Mouse (Mus musculus): ENCODE data around the gene A2m. TPM values are rescaled to one million over a fixed set of nuclear protein-coding genes. Genes with fewer than 3 reads are reported as not detected.
A peak's percentile ranks its signal among the peaks of the same experiment; 100 is the strongest.

Gene A2m
- total RNA-seq (2021), result 1 to 10 TPM; 3.5 to 4.4 TPM
- long read RNA-seq, experiment 1, result 0 reads
- long read RNA-seq, experiment 2, partial matches to known transcripts, result 1 of 4 reads
- long read RNA-seq, experiment 2, other reads (novel, unspliced or antisense), result 3 of 4 reads

- no peak within 1 kb of the TSS; the same call in 1 of the 2 replicates for H3K27ac ChIP-seq
- peak within 1 kb of the TSS; percentile 36 for H3K4me3 ChIP-seq
- no peak for DNase-seq (ENCODE audit: low spot score in 2 of 2)
- TF ChIP-seq CTCF (conservative IDR thresholded peaks at IDR 0.05), result no peak
These were observed at the start of gene A2m for GRCm38 (mm10) chr6:121635076-121635475. TSS of gene A2m (plus strand) at chr6:121635376.

DNA sequence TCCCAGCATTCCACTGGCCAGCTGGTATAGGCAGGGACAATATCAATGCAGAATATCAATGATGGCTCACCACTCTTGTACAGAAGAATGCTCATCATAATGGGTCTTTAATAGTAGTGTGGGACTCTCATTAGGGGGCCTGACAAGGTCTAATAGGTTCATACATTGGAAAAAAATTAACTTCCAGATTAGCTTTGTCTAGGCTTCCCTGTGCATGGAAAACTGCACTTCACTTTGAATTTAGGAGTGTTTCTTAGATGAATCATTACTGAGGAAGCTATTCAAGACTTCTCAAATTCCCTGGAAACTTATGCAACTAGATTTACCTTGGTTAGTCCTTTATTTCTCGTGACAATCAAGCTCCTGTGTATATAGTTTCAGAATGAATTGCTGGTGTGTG, 45.0 kb upstream of the A2m start:
- Histone ChIP-seq H3K27ac (no peak overlapping the region), H3K4me3 (no peak overlapping the region)
- no peak for DNase-seq (ENCODE audit: low spot score in 2 of 2)
- TF ChIP-seq CTCF (conservative IDR thresholded peaks at IDR 0.05), result no peak

DNA sequence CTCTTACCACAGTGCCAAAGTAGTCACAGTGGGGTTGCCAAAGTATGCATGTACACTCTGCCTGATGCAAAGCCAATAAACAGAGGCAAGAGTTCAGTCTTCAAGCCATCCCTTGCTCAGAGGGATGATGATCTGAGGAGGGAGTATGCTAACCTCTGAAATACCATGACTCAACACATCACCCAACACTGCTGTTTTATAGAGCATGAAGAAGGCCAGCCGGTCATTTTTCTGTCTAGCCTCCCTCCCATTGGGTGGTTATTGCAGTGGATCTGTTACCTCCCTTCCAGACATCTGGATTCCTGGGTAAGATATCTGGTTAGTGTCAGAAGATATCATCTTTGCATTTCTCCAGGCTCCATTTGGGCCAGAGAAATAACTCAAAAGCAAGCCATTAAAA, 34.2 kb upstream of the A2m start:
- no peak for DNase-seq (ENCODE audit: low spot score in 2 of 2)
- H3K4me3 ChIP-seq, result no peak overlapping the region
- H3K27ac ChIP-seq, result no peak overlapping the region
- TF ChIP-seq CTCF (conservative IDR thresholded peaks at IDR 0.05), result no peak

DNA sequence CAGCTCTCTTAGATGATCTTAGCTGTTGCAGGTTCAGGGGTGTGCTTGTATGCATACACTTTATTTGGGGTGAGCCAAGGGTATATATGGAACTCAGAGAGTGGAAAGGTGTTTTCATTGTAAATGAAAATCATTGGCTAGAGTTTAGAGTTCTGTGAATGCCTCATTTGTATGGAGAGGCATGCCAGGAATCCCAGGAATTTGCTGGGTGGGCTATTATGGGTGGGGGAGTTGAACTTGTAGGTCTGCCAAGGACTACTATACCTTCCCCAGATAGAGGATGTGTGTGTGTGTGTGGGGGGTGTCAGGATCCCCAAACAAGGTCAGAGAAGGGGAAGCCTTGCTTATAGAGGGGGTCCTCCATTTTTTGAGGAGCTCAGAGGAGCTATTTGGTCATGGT, 27.3 kb upstream of the A2m start:
- H3K4me3 ChIP-seq, result no peak overlapping the region
- H3K27ac ChIP-seq, result no peak overlapping the region
- no peak for DNase-seq (ENCODE audit: low spot score in 2 of 2)
- TF ChIP-seq CTCF (conservative IDR thresholded peaks at IDR 0.05), result no peak

DNA sequence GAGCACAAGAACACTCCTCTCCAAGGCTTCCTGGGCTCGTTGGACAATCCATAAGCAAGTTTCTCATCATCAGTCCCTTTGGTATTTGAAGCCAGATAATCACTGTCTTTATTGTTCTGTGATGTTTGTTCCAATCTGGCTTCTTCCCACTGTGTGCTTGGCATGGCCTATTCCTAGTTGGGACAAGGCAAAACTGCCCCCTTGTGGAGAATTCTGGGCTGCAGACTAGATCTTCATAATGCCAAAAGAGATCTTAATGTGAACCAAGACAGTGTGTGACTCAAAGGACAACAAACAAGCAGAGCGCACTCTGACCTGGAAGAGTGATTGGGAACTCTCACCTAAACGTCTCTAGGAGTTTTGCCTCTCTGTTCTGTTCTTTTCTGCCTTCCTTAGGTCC, 23.4 kb upstream of the A2m start:
- TF ChIP-seq CTCF (conservative IDR thresholded peaks at IDR 0.05), result peak; percentile 67
- H3K27ac ChIP-seq, result no peak overlapping the region
- DNase-seq (ENCODE audit: low spot score in 2 of 2), result peak in 1 of 2 experiments; percentile 11
- no peak overlapping the region for H3K4me3 ChIP-seq

GRCm38 (mm10) chr6:121617476-121617875, 17.7 kb upstream of the A2m start:
- no peak overlapping the region for H3K4me3 ChIP-seq
- DNase-seq (ENCODE audit: low spot score in 2 of 2), result no peak
- no peak for TF ChIP-seq CTCF (conservative IDR thresholded peaks at IDR 0.05)
- H3K27ac ChIP-seq, result no peak overlapping the region

DNA sequence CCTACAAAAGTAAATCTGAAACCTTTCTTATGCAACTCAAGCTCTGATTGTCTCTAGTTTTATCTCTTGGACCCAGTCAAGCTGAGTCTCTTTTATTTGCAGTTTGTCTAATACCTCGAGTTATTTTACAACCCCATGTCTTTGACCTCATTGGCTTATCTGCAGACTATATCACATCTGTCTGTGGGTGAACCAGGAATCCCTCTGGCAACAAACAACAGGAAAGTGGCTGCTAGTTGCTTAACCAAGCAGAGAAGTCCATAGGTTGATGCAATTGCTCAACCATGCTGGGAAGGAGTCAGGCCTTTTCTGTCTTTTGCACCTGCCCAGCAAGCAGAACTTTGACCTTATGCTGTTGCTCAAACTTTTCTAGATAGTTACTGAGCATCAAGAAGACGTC, 12.7 kb upstream of the A2m start:
- no peak for TF ChIP-seq CTCF (conservative IDR thresholded peaks at IDR 0.05)
- Histone ChIP-seq H3K27ac (no peak overlapping the region), H3K4me3 (no peak overlapping the region)
- DNase-seq (ENCODE audit: low spot score in 2 of 2), result no peak

DNA sequence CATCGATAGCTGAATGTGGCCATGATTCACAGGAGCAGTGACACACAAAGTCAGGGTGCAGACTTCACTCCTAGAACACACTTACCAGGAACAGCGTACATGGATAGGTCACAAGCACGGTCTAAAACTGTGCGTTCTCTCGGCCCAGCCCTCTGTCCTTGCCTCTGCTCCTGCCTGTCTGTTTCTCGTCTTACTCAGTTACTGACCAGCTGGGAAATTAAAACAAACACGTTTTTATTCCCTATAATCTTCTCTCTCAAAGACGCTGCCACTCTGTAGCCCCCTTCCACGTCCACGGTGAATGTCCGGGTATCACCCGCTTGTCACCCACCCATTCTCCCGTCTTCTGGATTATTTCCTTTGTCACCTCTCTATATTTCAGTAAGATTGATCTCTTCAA, 656 bp upstream of the A2m start:
- H3K27ac ChIP-seq, result no peak overlapping the region
- no peak for TF ChIP-seq CTCF (conservative IDR thresholded peaks at IDR 0.05)
- H3K4me3 ChIP-seq, result no peak overlapping the region
- no peak for DNase-seq (ENCODE audit: low spot score in 2 of 2)

DNA sequence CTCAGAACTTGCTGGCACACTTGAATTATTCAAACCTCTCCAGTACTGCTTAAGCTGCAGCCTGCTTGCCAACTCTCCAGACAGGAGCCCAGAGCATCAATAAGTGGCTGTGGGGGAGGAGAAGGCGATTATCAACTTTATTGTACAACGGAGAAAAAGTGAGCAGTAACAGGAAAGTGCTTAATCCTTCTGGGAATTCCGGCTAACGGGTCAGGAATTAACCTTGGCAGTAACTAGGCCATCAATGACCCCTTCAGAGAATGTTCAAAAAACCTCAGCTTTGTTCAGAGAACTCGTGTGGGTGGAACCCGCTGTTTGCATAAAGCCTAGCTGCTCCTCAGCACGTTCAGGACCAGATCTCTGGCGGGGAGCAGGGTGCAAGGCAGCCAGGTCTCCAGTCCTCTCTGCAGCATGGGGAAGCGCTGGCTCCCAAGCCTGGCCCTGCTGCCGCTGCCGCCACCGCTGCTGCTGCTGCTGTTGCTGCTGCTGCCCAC, 749 bp downstream of the A2m start:
- no peak for TF ChIP-seq CTCF (conservative IDR thresholded peaks at IDR 0.05)
- peak in 1 of 2 experiments; percentile 23 for DNase-seq (ENCODE audit: low spot score in 2 of 2)
- no peak overlapping the region; the same call in 1 of the 2 replicates for H3K27ac ChIP-seq
- H3K4me3 ChIP-seq, result peak overlapping the region; percentile 36

DNA sequence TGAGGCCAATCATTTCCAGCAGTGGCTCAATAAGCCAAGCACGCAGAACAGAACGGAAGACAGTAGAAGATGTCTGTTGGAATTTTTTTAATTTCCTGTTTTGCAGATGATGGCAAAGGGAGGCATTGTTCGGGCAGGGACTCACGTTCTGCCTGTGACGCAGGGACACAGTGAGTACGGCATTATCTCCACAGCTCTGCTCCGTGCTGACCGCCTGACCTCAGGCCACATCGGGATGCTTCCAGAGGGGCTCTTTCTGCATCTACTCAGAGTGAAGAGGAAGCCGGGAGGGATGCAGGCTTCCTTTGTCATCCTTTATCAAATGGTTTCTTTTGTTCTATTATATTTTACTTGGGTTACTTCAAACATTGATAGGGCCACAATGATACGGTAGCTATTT, 13.3 kb downstream of the A2m start:
- TF ChIP-seq CTCF (conservative IDR thresholded peaks at IDR 0.05), result no peak
- Histone ChIP-seq H3K4me3 (no peak overlapping the region), H3K27ac (no peak overlapping the region)
- DNase-seq (ENCODE audit: low spot score in 2 of 2), result no peak

Other genes starting within 250 kb of the A2m start
- gene Iqsec3, start 161.7 kb upstream of the A2m start, total RNA-seq (2021), result 100 to 1,000 TPM; 135 TPM
- not detected for gene Gm7298, start 97.6 kb downstream of the A2m start, total RNA-seq (2021)
- gene Mug1, start 203.2 kb downstream of the A2m start, total RNA-seq (2021), result not detected

All from layer of hippocampus, adult 2 months (tissue).